Mouse (Mus musculus): Measurements from ENCODE around the gene Fndc8.

GRCm38 (mm10) chr11:82846938-82847337, 45.0 kb upstream of the Fndc8 start:
- TF ChIP-seq POLR2A (IDR thresholded peaks at IDR 0.05; ENCODE audit: control insufficient read depth, extremely low read depth, insufficient read depth, low read length, poor library complexity) (no peak), CTCF (IDR thresholded peaks at IDR 0.05; ENCODE audit: borderline replicate concordance, control insufficient read depth, extremely low read depth, insufficient read depth, low read length, poor library complexity) (no peak)

All from thymus, adult 2 months (tissue).